Mouse (Mus musculus): ENCODE data around the gene Mum1.
"Not testable (repeated sequence)": the region's sequence is repeated elsewhere in the genome, so short reads cannot be mapped to it uniquely, and the experiment has no call there.

Mum1 gene

DNA sequence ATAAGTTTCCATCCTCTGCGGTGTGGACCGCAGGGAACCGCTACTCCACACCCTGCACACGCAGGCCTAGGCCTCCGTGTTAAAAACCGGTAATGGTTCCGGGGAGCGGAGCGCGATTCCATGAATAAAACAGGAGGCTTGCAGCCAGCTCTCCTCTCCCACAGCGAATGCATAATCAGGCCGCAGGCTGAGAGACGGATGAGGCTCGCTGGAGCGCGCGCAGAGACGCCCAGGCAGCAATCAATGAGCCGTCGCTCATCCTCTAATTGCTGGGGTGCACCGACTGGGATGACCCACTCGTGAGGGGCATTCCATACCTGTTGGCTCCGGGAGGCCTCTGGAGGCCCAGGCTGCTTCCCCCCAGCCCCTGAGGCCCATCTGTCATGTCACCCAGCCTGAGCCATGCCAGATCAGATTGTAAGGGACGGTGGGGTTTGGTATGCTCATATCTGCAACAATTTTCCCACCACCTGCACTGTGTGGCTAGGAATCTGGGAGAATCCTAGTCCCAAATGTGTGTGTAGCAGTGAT is 17.3 kb upstream of the Mum1 start:
- DNase-seq = no peak

DNA sequence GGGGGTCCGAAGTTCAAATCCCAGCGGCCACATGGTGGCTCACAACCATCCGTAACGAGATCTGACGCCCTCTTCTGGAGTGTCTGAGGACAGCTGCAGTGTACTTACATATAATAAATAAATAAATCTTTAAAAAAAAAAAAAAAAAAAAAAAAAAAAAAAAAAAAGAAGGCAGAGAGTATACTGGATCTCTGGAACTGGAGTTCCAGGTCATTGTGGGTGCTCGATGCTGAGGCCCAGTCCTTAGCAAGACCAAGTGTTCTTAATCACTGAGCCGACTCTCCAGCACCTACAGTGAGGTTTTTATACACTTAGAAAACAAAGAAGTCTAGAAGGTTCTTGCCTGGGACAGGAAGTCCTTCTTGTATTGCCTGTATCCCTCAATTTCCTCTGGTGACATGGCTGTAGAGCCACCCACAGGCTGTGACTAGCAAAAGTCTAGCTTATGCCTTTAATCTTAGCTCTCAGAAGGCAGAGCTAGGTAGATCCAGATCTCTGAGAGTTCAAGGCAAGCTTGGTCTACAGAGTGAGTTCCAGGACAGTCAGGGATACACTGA is 14.6 kb upstream of the Mum1 start:
- DNase-seq = not testable (repeated sequence)

DNA sequence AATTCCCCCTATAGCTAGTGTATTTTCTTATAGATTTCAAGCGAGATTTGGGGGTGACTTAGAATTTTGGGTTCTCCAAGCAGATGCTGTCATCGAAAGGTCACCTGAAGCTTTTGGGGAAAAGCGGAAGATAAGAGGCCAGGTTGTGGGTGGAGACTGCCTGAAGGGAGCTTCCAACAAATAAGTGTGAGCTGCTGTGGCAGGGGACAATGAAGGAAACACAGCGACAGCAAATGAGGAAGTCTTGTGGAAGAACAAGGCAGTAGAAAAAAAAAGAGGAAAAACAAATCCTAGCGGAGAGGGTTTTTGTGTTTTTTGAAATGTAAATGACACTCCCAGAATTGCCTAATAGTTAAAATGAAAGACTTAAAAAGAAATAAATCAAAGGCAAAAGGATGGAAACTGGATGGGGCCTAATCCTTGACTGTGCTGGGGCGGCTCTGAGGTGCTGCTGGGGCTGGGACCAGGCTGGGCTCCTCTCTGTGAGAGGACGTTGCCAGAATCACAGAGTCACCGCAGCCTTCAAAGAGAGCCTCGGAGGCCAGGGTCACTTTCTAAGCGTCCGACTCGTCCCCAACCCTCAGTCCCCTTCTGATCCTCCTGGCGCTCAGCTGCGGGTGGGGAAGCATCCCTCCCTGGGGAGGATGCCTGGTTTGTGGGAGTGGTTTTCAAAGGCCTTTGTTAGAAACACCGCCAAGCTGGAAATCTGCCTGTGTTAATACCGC is 11.0 kb upstream of the Mum1 start:
- no peak for DNase-seq

GRCm38 (mm10) chr10:80220676-80221075 is 5.6 kb upstream of the Mum1 start:
- DNase-seq = no peak

DNA sequence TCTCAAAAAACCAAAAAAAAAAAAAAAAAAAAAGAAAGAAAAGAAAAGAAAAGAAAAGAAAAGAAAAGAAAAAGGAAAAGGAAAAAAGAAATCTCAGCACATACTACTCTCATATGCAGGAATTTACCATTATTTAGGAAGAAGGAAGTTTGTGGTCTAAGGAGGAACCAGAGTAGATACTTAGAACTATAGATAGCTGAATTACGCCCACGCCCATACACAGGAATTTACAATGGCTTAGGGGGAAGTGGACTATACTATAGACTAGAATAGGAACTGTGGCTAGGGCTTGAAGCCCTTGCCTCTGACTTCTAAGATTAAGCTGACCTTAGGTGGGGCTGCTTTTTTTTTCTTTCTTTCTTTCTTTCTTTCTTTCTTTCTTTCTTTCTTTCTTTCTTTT is 3.1 kb upstream of the Mum1 start:
- not testable (repeated sequence) for DNase-seq

DNA sequence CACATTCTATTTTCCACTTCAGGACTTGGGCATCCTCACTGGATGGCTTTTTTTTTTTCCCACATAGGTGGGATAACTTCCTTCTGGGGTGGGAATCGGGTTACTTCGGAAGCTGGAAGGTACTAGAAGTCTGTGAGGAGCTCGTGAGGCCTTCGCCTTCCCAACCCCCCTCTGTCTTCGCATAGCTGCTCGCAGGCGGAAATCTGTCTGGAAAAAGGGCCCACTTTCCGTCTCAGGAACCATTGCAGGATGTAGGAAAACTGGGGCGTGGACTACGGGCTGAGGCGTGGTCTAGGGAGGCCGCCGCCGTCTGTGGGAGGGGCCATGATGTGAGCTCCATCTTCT is 191 bp upstream of the Mum1 start:
- DNase-seq = no peak

- DNase-seq = no peak
These were observed 919 bp downstream of the Mum1 start for GRCm38 (mm10) chr10:80227166-80227539.

DNA sequence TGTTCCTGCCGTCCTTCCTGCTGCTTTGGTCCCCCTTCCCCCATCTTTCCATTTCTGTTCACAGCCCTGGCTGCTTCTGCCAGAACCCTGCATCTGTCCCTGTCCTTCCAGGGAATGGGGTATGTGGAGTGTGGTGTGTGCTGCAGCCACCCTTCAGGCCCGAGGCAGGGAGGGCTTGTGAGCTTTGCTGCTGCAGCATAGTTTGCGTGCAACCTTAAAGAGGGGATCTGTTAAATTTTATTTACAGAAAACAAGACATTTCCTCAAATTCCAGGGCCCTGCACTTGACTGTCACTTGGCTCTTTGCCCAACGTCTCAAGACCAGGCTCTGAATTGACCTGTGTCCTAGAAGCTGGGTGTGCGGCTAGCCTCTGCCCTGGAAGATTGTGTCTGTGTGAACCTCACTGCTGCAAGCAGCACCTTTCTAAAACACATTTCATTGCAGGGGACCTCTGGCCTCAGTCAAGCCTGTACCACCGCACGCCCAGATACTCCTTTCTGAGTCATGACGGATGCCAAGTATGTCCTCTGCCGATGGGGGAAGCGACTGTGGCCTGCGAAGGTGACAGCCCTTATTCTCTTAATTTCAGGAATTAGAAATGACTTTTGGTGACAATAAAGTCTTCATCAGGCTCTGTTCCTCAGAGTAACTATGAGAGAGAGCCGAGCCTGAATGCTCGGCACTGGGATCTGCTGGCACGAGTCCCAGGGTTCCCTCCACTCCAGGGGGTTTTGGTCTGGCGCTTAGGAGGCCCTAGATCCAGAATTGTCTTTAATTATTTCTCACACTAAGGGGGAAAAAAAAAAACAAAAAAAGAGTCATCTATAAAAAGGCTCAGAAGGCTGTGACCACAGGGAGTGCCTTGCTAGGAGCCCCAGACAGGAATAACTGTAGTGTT is 1.9 kb downstream of the Mum1 start:
- DNase-seq = peak; percentile 58

GRCm38 (mm10) chr10:80236145-80236825 is 10.1 kb downstream of the Mum1 start:
- DNase-seq = no peak

DNA sequence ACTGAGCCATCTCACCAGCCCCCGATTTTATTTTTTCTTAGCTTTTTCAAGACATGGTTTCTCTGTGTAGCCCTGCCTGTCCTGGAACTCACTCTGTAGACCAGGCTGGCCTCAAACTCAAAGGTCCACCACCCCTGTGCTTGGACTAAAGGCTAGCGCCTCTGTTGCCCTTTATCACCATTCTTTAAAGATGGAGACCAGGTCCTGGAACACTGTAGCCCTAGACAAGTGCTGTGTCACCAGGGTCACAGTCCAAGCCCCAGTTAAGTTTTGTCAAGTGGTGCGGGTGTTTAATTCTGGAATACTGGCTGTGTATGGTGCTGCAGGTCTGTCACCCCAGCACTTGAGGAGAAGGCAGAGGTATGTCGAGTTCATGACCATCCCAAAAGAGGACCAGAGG is 10.8 kb downstream of the Mum1 start:
- DNase-seq = no peak

DNA sequence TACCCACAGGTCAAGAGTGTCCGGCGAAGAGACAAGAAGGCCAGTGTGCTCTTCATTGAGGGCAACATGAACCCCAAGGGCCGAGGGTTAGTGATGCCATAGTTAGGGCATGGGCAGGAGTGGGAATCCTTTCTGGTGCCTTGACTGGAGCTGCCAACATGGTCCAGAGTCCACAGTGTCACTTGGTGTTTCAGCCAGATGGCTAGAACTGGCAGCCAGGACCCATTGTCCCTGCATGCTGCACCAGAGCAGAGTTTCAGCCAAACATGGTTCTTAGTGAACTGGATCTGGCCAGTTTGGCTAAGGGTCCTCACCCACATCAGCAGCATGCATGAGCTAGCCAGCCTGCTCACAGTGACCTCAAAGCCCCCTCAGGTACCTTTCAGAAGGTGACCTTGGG is 12.1 kb downstream of the Mum1 start:
- no peak for DNase-seq

GRCm38 (mm10) chr10:80239791-80240190 is 13.6 kb downstream of the Mum1 start:
- DNase-seq = no peak

DNA sequence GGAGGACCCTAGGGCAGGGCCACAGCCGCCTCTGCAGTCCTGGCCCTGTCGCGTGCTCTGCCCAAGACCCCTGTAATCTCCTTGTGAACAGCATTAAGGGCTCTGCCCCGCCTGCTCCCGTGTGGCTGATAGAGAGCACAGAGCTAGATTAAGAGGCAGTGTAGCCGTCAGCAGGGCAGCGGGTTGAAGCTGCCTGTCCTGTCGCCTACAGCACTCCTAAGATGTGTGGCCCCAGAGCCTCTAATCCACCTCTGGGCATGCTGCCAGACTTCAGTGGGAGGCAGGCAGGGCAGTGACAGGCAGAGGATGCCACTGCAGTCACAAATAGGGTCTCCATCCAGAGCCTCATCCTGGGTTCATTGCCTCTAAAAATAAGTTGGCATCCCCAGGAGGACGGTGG is 15.9 kb downstream of the Mum1 start:
- no peak for DNase-seq

DNA sequence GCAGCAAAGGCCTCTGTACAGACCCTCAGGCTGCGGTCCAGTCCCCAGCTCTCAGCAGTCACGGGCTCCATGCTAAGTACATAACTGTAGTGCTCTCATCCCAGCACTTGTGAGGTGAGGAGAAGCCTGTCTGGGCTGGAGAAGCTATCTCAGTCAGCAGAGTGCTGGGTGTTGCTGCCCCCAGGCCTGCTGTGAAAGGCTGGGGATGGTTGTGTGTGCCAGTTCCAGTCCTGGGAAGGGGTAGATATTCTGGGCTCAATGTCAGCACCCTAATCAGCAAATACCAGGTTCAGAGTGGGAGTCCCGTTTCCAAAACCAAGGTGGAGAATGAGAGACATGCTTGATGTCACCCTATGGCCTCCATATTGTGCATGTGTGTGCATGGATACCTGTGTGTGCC is 16.4 kb downstream of the Mum1 start:
- no peak for DNase-seq

DNA sequence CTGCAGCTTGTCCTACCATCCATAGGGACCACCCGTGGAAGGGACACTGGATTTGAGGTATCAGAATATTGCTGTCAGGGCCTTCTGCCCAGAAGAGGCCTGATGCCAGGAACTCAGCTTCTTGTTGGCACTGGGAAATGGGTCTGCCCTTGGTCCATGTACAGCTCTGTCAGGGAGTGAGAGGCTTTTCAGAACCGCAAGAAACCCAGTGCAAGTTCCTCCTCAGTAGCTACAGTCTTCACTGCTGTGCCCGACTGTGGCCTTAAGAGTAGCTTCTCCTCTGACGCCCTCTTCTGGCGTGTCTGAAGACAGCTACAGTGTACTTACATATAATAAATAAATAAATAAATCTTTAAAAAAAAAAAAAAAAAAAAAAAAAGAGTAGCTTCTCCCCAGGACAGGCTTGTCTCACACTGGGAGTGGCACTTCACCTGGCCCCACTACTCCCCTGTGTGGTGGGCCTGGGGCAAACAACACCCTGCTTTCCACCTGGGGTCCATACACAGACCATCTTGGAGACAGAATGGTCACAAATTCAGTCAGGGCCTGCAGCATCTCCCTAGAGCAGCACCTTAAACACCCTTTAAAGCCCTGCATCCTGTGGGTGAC is 18.7 kb downstream of the Mum1 start:
- DNase-seq = peak; percentile 67

DNA sequence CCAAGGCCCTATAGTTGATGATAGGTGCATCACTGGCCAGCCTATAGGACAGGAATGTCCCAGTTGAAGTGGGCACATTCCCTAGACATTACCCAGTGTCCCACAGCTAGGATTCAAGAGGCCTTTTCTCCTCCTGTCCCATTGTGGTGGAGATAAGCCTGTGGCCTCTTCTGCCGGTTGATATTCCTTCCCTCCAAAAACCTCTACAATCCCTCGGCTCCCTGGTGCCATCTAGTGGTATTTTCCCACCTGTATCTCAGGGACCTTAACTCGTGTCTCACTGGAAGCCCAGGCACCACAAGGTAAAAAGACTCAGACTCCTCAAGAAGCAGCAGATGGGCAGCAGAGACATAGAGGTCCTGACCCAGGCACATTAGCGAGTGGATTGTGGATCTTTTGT is 19.4 kb downstream of the Mum1 start:
- peak; percentile 91 for DNase-seq

DNA sequence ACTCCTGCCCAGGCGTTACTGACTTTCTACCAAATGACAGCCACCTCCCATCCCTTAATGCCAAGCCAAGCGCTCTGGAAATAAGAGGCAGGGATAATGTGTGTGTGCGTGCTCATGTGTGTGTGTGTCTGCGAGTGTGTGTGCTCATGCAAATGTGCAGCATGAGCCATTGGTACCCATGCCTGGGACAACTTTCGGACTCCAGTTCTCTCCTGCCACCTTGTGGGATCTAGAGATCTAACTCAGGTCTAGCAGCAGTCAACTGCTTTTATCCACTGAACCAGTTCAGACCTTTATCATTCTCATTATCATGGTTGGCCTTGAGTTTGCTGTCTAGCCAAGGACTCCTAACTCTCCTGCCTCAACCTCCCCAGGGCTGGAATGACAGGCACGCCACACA is 21.6 kb downstream of the Mum1 start:
- DNase-seq = peak; percentile 48

- DNase-seq = not testable (repeated sequence)
These were observed 22.2 kb downstream of the Mum1 start for GRCm38 (mm10) chr10:80248437-80248836.

- peak; percentile 95 for DNase-seq
These were observed 22.9 kb downstream of the Mum1 start, which contains the start of gene Ndufs7 for GRCm38 (mm10) chr10:80248971-80249640. Ndufs7 (plus strand) TSS chr10:80249121.

GRCm38 (mm10) chr10:80250059-80250458 is 23.8 kb downstream of the Mum1 start:
- no peak for DNase-seq

- no peak for DNase-seq
These were observed 24.3 kb downstream of the Mum1 start for GRCm38 (mm10) chr10:80250573-80250972.

DNA sequence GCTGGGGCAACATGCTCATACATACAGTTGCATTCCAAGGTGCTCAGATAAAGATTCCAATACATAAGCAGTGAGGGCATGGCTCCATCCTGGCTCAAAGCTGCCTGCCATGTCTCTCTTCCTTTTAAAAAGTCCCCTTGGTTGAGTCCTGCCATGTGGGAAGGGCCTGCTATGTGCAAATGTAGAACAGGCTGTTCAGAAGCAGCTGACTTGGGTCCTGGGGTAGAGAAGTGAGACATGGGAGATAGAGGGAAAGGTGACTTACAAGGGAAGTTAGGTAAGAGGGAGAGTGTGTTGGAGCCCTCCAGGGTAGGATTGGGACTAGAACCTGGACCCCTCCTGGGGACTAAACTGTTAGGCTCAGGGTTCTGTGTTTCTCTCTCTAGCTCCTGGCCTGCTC is 25.8 kb downstream of the Mum1 start:
- DNase-seq = no peak
